Mouse (Mus musculus) CD4-positive naive resting alpha-beta T cell, adult 76 days (primary cell): ENCODE measurements around the gene Clec4d. TPM values are rescaled to one million over a fixed set of nuclear protein-coding genes. Genes with fewer than 3 reads are reported as not detected.

Experiments used
- total RNA-seq: library from RNA; stranded (reverse); gene quantifications from one replicate; pipeline ENCODE4 v1.2.4, GENCODE M21; 2023

The Clec4d gene
- total RNA-seq = 1.5 TPM

GRCm38 (mm10) chr6:123261555-123262161, at the start of gene Clec4d:
TSS of gene Clec4d (plus strand) at chr6:123262111.

GRCm38 (mm10) chr6:123229644-123230043, 32.3 kb upstream of the Clec4d start, which contains the start of gene Clec4n:
TSS of gene Clec4n (plus strand) at chr6:123229843.

DNA sequence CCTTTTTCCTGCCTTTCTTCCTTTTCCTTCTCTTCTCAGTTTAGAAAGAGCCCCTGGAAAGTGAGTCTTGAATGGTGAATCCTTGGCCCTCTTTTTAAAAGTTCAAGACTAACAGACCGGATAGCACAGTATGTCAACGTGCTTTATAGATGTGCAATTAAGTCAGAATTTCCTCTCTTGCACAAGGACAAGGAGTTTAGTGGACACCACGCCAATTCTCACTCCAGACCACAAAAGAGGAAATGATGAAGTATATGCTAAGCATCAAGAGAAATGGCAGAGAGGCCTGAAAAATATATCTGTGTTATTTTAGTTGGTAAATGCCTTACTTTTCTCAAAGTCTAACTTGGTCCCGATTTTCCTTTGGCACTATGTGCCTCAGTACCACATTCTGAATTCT, 27.8 kb downstream of the Clec4d start, which contains the start of gene Clec4e:
Gene Clec4e (minus strand): TSS at position 118 of the 400 bp plus-strand sequence.

GRCm38 (mm10) chr6:123308033-123308432, 46.1 kb downstream of the Clec4d start, which contains the start of gene Vmn2r19:
TSS of gene Vmn2r19 (plus strand) at chr6:123308333.

Other genes with a start within 250 kb of the Clec4d start
- gene Clec4b1, start 212.1 kb upstream of the Clec4d start, total RNA-seq = not detected
- gene Clec4a2, start 155.7 kb upstream of the Clec4d start, total RNA-seq = 1.1 TPM
- gene Clec4b2, start 89.2 kb upstream of the Clec4d start, total RNA-seq = not detected
- 1.6 TPM for gene Clec4n, start 32.3 kb upstream of the Clec4d start, total RNA-seq
- 1.8 TPM for gene Clec4e, start 27.8 kb downstream of the Clec4d start, total RNA-seq
- not detected for gene Vmn2r19, start 46.2 kb downstream of the Clec4d start, total RNA-seq
- not detected for gene Vmn2r20, start 156.0 kb downstream of the Clec4d start, total RNA-seq